Mouse (Mus musculus) layer of hippocampus, postnatal 36 days (tissue): ENCODE data around the gene Elovl6. TPM values are rescaled to one million over a fixed set of nuclear protein-coding genes. Genes with fewer than 3 reads are reported as not detected.

ENCODE experiments used
- DNase-seq, 2 experiments: peaks; one replicate each; pipeline ENCODE4 v3.0.0; 2022
- total RNA-seq, 2 experiments: library from RNA; stranded (reverse); gene quantifications; 2 replicates each; pipeline ENCODE4 v1.2.3; 2021

The Elovl6 gene
- total RNA-seq, 2 experiments from 2014 or later, result 37.4 to 38.2 TPM

- DNase-seq, result no peak
Observed at GRCm38 (mm10) chr3:129611626-129612025, 79.5 kb downstream of the Elovl6 start.

- peak; percentile 51 for DNase-seq
Observed at GRCm38 (mm10) chr3:129612311-129613097, 80.3 kb downstream of the Elovl6 start.

GRCm38 (mm10) chr3:129613756-129614155 is 81.6 kb downstream of the Elovl6 start:
- no peak for DNase-seq

DNA sequence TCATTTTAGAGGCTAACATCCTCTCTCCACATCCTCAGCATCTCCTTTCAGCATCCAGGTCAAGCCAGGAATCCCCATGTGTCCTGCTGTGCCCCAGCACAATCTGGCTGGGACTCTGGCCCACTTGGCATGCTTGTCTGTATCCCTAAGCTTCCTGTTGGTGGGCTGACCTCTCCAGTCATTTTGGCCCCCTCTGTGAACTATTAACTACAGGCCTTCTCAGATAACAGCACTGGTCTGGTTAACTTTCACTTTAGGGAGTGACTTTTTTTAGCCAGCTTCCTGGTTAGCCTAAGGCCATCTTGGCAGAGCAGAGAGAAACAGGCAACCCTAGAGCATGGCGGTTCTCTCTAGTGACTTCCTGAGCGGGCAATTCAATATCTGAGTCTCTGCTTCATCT is 82.1 kb downstream of the Elovl6 start:
- DNase-seq, result no peak

DNA sequence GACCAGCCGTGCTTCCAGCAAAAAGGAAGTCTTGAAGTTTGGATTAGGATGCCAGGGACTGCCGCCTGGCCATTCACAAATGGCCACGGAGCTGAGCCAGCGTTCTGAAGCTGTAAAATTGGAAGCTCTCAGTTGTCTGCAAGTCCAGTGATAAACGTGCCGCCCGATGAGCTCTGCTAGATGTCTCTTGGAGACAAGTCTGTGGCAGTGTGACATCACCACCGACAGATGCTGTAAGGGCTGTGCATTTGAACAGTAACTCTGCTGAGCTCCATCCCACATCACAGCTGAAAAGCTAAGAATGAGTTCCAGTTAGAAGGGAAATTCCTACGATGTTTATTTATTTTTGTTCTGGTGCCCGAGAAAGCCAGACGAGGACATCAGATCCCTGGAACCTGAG is 85.3 kb downstream of the Elovl6 start:
- no peak for DNase-seq

GRCm38 (mm10) chr3:129619194-129619775 is 87.1 kb downstream of the Elovl6 start:
- no peak for DNase-seq

- no peak for DNase-seq
Observed at GRCm38 (mm10) chr3:129620802-129621201, 88.6 kb downstream of the Elovl6 start.

DNA sequence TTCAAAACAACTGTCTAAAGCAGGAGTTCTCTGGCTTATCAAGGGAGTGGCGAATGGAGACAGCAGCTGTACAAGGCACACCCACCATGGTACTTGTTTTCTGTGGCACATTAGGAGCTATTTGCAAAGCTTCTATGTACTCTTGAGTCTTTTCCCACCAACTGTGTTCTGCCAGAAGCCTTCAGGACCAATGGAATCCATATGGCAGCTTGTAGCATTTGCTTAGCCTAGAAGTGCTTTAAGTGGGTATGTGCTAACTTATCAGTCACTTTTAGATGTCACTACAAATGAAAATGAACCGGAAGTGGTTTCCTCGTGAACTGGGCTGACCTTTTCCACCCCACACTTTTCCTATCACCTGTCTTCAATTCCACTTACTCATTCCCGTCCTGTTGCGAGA is 89.1 kb downstream of the Elovl6 start:
- DNase-seq, result no peak

DNA sequence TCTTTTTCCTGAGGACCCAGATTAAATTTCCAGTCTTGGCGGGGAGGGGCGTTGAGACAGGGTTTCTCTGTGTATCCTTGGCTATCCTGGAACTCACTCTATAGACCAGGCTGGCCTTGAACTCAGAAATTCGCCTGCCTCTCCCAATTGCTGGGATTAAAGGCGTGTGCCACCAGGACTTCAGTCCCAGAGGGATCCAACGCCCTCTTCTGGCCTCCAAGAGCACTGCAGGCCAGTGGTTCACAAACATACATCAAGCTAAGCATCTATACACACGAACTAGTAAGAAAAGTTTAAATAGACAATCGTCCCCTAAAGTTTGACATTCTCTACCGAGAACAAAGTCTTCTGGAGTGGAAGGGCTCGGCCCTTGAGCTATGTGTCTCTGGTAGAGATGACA is 90.0 kb downstream of the Elovl6 start:
- DNase-seq, result no peak

DNA sequence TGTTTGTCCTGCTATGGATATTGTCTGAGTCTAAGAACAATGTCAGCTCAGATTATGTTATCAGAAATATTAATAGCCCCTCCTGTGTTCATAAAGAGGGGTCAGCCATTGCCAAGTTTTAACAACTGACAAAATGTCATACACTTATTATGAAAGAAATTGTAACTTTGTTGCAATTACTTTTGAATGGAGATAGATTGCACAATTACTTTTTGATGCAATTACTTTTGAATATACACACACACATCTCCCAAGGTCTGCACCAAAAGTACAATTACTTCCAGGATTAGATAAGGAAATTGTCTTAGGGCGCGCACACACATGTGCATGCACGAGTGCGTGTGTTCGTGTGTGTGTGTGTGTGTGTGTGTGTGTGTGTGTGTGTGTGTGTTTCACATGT is 90.5 kb downstream of the Elovl6 start:
- no peak for DNase-seq

GRCm38 (mm10) chr3:129624193-129624805 is 92.1 kb downstream of the Elovl6 start:
- peak in 1 of 2 experiments; percentile 43 for DNase-seq

DNA sequence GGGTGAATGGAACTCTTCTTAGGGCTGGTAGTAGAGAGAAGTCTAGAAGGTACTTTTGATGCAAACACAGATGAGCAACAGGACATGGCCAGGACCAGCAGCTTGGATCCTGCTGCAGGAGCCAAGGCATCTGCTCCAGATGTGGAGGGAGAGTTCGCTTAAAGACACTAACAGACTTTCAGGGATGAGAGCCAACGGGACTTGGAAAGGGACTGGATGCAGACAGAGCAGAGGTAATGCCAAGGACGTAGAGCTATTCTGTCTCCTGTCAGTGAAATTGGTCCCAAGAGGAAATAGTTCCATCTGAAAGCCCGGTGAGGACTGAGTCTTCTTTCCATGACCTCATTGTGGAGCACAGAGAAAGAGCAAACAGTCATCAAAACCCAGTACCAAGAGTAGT is 95.1 kb downstream of the Elovl6 start:
- no peak for DNase-seq

DNA sequence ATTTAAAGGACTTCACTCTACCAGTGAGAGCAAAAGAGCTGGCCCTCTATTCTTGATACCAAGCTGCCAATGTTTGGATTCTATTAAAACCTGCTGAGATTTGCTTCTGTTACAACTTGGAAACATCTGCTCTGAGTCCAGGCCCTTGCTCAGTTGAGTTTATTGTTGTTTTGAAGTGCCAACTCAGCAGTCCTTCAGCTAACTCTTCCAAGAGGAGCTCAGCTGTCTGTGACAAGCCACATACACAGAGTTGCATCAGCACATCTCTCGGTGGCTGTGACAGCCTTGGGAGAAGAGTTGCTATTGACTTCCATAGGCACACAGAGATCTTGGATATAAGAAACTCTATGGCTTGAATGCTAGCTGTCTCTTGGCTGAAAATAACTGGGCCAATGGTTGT is 98.9 kb downstream of the Elovl6 start:
- DNase-seq, result no peak

GRCm38 (mm10) chr3:129631857-129632256 is 99.7 kb downstream of the Elovl6 start:
- DNase-seq, result no peak

DNA sequence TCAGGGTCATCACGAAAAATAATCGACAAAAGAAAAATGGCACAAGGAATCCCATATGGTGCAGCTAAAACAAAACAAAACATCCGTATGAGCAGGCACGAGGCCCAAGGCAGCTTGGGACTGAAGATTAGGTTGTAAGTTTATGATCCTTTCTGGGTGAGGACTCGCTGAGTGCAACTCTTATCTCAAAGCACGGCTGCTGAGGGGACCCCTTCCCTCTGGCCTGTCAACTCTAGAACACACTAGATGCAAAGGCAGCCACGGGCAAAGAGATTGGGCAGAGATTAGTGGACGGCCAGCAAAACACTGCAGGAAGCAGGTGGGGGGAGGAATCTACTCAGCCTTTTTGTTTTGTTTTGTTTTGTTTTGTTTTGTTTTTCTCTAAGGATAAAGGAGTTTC is 101.4 kb downstream of the Elovl6 start:
- no peak for DNase-seq

GRCm38 (mm10) chr3:129634260-129634901 is 102.2 kb downstream of the Elovl6 start:
- peak in 1 of 2 experiments; percentile 38 for DNase-seq

DNA sequence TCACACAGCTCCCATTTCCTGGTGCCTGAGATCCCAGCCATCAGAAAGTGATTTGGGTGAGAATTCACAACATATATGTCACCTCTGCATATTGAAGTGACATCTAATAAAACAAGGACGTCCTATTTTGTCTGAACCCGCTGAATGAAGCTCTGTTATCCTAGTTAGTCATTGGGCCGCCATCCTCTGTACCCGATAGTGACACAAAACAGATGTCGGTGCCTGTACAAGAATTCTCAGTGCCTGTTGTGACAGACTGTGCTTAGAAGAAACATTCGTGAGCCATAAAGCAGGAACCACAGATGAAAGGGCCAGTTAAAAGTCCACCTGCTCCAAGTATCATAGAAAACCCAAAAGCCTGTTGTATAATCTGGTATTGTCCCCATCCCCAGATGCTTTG is 105.3 kb downstream of the Elovl6 start:
- no peak for DNase-seq

DNA sequence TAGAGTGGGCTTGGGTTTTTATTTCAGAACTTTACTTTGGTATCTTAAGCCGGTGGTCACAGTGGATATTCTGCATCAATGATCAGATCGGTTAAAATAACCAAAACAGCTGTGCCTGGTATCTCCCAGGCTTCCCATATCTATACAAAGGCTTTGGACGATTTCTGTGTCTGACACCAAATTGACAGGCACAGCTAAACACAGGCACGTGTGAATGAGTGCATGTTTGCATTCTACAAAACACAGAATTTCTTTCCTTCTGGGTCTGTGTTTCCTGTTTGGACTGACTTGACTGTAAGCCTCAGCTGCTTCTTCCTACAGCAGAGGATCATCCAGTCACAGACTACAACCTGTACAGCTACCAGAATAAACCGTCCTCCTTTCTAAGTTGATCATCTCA is 107.5 kb downstream of the Elovl6 start:
- no peak for DNase-seq

DNA sequence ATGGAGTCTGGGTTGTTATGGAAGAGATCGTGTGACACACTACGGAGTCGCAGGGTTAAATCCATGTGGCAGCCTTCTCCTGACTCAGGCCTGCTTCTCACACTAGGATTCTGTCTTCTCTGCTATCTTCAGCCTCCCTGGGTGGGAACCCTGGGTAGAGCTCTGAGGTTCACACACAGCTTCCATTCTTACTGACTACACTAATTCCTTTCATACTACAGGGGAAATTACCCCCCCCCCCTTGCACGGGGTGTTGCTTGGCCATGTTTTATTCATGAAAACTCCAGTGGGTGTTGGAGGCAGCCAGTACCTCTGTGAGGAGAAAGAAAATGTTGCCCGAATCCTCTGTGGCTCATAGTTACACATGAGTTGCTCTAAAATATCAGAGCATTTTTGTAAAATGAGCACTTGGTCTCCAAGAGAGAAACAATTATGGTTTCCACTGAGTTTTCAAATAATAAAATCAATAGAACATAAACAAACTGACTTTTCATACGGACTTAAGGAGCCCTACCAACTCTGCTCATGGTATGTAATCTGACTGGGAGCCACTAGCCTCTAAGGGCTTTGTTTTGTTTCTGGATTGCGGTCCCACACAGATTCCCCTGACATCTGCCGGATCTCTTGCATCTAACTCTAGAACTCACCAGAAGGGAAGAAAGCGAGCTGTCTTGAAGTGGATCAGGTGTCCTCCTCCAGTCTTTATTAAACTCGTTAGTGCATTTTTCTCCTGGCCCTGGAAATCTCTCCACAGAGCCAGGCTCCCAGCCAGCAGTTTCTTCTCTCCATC is 108.3 kb downstream of the Elovl6 start:
- DNase-seq, result no peak

GRCm38 (mm10) chr3:129641621-129642020 is 109.5 kb downstream of the Elovl6 start:
- no peak for DNase-seq

DNA sequence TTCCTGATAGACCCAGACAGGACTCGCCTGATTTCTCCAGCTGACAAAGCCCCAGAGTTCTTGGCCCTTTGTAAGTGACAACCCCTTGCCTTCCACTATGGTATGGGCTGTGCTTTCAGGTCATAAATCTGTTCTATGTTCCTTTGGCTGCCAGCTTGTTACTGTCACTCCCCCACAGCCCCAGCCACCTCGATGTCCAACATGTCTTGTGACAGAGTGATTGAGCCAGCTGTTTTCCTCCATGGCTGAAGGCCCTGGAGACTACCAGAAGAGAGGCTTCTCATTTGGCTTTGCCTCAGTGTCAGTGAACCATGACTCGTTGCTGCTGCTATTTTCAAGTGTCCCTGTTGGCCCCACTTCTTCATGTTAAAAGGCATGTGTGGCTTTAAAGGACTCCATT is 113.3 kb downstream of the Elovl6 start:
- no peak for DNase-seq

DNA sequence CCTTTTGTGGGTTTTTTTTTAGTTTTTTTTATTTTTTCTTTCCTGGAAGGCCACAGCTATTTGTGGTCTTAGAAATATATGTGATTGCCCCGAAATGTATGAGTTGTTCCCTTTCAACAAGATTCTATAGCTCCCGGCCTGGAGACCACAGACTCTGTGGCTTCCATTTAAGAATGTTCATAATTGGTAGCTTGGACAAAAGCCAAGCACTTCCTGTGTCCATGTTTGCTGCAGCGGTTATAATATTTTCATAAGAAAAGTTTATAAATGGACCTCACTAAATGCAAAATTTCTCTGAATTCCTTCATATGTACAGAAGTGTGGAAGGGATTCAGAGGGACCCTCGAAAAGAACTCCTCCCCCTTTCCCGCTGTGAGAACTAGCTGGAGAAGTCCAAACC is 114.6 kb downstream of the Elovl6 start:
- no peak for DNase-seq

DNA sequence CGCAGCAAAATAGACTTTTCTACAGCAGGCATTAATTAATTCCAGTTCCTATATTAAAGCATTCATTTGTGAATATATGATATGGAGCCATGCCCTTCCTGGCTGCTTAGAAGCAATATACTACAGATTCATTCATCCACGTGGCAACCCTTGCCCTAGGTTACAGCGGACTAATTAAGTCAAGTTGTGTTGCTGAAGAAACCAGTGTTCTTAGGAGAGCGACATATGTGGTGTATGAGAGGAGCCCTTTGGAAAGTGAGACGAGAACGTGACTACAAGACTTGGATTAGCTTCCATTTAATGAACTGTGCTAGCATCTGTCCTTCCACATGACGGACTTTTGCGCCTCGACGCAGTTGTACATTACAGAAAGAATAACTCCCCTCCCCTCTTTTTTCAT is 115.2 kb downstream of the Elovl6 start:
- no peak for DNase-seq
